Mouse (Mus musculus) heart, embryonic 13.5 days (tissue): ENCODE results near the gene Lmx1a. TPM values are rescaled to one million over a fixed set of nuclear protein-coding genes. Genes with fewer than 3 reads are reported as not detected.

Source experiments
- ATAC-seq: fragments of 200-750 bp; cut with Nextera tagmentation; 2 replicates; pipeline ENCODE4 v1.8.0; 2017; ENCODE audit warnings: moderate TSS enrichment; ENCODE audit not compliant: insufficient number of reproducible peaks, low FRiP score, low TSS enrichment; ENCODE audit errors: extremely low read depth
- H3K27ac ChIP-seq: fragments of 300-500 bp; sonication (generic); replicated peaks from 2 replicates; pipeline ENCODE4 v1.5.1; 2015; ENCODE audit warnings: moderate library complexity, mild to moderate bottlenecking, inconsistent platforms
- H3K27me3 ChIP-seq: fragments of 300-500 bp; sonication (generic); replicated peaks from 2 replicates; pipeline ENCODE4 v1.6.1; 2015; ENCODE audit warnings: mild to moderate bottlenecking, inconsistent platforms
- H3K36me3 ChIP-seq: fragments of 300-500 bp; sonication (generic); 2 replicates; pipeline ENCODE4 v1.6.1; 2015; ENCODE audit warnings: mild to moderate bottlenecking, inconsistent platforms
- H3K4me1 ChIP-seq: fragments of 300-500 bp; sonication (generic); 2 replicates; pipeline ENCODE4 v1.6.1; 2015; ENCODE audit warnings: inconsistent platforms
- H3K4me2 ChIP-seq: fragments of 300-500 bp; sonication (generic); 2 replicates; pipeline ENCODE4 v1.6.1; 2015; ENCODE audit warnings: inconsistent platforms, mild to moderate bottlenecking, moderate library complexity
- H3K4me3 ChIP-seq: fragments of 300-500 bp; sonication (generic); 2 replicates; pipeline ENCODE4 v1.5.1; 2015; ENCODE audit warnings: moderate library complexity, mild to moderate bottlenecking, inconsistent platforms
- H3K9ac ChIP-seq: fragments of 300-500 bp; sonication (generic); 2 replicates; pipeline ENCODE4 v1.6.1; 2015; ENCODE audit warnings: inconsistent platforms, mild to moderate bottlenecking, moderate library complexity
- H3K9me3 ChIP-seq: fragments of 300-500 bp; sonication (generic); 2 replicates; pipeline ENCODE4 v1.6.1; 2016; ENCODE audit warnings: inconsistent platforms
- WGBS: fragments of 180-500 bp; shearing (Covaris S2); methylation state at CpG from one replicate; pipeline ENCODE4 v1.1.7; 2015; ENCODE audit warnings: mixed read lengths; 5-methylcytosine and 5-hydroxymethylcytosine counted together
- polyA plus RNA-seq: library from polyadenylated mRNA; unstranded; fragments of >200 nt; fragmentation: Nextera tagmentation; extraction: Ambion mirVana; gene quantifications from 2 replicates; pipeline ENCODE4 v1.2.1, GENCODE M21; 2015

Lmx1a gene
- polyA plus RNA-seq, 1 experiment from 2014 or later, result 1.3 TPM

- no peaks in the 10 kb centered on the region for H3K9me3 ChIP-seq
- H3K36me3 ChIP-seq, result no peaks in the 10 kb centered on the region
- 27% methylated on average over 7 of the region's 7 CpGs for WGBS
- no peak overlapping the region for H3K4me2 ChIP-seq
- H3K4me1 ChIP-seq, result no peaks in the 10 kb centered on the region
- H3K9ac ChIP-seq, result no peak overlapping the region
- ATAC-seq, result no peak
- no peak overlapping the region for H3K27ac ChIP-seq
- H3K27me3 ChIP-seq, result peaks cover 13% of the 10 kb centered on the region; the same call in 1 of the 2 replicates
- no peak overlapping the region for H3K4me3 ChIP-seq
Measured at GRCm38 (mm10) chr1:167896234-167896633, 207.2 kb downstream of the Lmx1a start.

Other genes with a start within 250 kb of the Lmx1a start
- 0.29 TPM in 2 replicates for gene Lrrc52, start 222.5 kb upstream of the Lmx1a start, polyA plus RNA-seq
- gene Rxrg, start 90.9 kb upstream of the Lmx1a start, polyA plus RNA-seq, result 2.0 and 2.1 TPM in 2 replicates